Mouse (Mus musculus) yolk sac, embryonic 10.5 days (tissue): ENCODE results near the gene Atp6v0c.
A peak's percentile ranks its signal among the peaks of the same experiment; 100 is the strongest.

Source experiments
- DNase-seq: peaks from one replicate; pipeline ENCODE4 v3.0.0-alpha.2; 2017; ENCODE audit warnings: low spot score

The Atp6v0c gene

DNA sequence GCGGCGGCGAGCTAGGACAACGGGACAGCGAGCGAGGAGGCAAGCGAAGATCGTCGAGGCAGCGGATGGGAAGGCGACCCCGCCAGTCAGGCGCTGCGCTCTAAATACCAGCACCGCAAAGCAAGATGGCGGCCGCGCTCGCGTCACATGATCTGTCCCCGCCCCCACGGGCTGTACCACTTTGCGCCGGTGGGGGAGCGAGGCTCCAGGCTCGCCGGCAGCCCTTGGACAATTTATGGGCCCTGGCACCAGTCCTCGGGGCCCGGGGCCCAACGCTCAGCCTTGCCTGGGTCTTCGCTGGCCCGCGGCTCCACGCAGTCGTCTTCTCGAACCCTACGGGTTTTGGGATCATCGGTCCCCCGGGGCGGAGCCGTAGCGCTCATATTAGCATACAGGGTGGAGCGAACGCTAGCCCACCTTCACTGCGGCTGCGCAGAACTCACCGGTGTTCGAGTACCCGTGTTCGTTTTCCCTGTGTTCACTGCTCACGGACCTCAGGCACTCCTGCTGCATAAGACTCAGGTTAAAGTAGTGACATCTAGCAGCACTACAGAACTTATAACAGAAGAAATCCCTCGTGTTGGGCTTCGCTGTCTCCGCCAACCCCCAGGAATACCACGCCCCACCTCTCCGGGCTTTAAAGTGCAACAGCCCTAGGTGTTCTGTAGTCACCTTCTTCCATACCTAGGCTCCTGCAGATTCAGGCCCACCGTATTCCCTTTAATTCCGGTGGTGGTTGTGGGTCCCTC, at the start of gene Atp6v0c:
Gene Atp6v0c (minus strand): TSS at position 386 of the 749 bp plus-strand sequence.
- peak; percentile 95 for DNase-seq

DNA sequence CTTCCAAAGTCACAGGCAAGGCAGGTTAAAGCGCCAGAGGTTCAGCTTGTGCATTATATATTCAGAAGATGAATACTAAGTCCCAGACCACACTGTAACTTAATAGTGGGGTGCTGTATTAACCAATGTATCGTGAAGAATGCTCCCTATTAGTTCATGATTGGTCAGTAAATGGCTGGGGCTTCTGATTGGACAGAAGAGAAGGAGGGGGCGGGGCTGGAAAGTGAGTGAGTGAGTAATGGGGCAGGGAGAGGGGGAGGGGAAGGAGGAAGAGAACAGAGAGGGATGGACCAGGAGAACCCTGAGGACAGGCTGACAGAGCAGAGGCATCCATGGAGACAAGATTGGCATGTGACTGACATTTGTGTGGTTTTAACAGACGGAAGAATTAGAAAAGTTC, 47.3 kb upstream of the Atp6v0c start:
- no peak for DNase-seq

DNA sequence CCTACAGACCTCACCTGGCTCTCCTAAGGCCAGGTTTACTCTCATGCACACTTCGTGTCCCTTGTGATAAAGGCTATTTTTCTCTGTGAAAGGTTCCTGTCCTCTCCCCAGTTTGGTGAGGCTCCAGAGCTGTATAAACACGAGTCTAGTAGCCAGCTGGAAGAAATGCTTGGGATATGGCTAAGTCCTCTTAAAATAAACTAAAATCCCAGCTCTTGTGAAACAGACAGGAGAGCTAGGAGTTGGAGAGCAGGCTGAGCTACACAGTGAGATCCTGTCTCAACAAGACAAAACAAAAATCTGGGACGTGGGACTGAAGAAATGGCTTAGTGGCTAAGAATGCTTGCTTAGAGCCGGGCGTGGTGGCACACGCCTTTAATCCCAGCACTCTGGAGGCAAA, 43.7 kb upstream of the Atp6v0c start:
- DNase-seq: no peak

DNA sequence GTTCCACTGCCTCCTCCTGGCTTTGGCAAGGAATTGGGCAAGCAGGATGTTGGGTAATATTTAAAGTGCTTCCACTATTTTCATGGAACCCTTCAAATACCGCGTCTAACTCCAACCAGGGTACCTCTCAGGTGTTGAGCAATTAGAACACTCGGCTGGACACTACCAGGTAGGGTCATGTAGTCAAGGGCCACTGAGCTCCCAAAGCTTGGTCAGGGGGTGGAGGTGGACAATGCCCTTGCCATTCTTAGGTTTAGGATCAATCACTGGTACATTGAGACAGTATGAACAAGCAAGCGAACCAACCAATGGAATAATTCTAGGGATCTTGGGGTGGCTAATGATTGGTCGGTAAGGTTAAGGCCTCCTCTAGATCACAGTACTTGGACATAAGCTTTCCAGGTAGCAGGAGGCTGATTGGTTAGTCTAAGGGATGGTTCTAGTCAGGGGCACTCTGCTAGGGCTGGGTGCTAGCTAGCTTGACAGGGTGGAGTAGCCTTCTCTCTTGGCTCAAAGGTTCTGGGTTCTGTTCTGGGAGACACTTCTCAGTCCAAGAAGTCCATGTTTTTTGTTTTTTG, 43.0 kb upstream of the Atp6v0c start:
- no peak for DNase-seq

DNA sequence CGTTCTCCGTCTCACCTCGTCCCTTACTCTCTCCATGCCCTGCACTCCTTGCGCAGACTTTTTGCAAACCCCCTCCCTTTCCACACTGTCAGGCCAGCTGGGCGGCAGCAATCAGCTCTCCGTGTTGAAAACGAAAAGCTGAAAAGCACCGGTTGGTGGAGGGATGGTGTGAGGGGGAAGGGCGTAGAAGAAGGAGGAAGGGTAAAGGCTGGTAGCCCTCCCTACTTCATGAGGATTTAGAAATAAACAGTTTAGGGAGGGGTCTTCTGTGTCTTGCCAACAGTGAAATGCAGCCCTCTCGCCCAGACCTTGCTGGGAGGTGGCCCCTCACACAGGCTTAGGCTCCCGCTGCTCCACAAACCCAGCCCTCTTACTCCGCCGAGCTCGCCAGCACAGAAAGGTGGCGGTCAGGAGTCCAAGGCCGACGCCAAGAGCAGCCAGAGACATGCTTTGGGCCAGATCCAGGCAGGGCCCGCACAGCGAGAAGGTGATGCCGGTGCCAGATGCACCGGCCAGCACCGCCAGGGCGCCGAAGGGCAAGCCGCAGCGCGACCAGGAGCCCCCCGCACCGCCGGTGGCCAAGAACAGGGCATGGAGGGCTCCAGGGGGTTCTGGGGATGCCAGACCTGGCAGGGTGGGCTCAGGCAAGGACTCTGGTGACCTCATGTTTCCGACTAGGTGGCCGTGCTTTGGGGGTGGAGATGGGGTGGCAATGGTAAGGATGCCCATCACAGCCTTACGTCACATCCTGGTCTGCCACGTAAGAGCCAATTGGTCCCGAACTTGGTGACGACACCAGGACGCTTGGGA, 42.3 kb upstream of the Atp6v0c start:
- peak; percentile 62 for DNase-seq

DNA sequence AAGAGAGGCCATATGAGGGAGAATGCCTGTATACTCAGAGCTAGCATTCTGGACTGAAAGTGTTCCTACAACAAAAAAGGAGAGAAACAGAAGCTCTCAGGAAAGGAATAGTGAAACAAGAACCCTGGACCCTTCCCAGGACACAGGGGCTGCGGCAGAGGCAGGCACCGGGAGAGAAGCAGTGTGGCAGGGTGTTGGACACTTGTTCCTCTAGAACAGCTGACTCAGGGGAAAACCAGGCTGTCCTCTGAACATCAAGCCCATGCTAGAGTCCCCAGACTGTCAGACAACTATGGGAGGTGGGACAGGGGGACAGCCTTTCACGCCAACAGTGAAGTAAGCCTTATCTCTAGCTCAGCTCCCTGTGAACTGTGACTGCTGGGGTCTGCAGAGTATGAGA, 41.1 kb upstream of the Atp6v0c start:
- no peak for DNase-seq

DNA sequence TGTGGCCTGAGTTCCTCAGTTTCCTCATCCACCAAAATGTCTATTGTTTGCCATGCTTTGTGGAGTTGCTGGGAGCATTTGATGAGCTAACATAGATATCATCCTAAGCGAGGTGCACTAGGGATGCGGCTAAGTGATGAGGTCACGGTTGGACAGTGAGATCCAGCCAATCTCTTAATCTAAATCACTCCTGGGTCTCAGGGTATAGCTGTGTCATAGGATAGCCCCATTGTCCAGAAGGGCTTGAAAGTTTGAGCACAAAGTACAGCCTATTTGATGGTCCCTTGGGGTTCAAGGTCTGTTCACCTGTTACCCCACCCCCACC, 40.4 kb upstream of the Atp6v0c start:
- DNase-seq: no peak

DNA sequence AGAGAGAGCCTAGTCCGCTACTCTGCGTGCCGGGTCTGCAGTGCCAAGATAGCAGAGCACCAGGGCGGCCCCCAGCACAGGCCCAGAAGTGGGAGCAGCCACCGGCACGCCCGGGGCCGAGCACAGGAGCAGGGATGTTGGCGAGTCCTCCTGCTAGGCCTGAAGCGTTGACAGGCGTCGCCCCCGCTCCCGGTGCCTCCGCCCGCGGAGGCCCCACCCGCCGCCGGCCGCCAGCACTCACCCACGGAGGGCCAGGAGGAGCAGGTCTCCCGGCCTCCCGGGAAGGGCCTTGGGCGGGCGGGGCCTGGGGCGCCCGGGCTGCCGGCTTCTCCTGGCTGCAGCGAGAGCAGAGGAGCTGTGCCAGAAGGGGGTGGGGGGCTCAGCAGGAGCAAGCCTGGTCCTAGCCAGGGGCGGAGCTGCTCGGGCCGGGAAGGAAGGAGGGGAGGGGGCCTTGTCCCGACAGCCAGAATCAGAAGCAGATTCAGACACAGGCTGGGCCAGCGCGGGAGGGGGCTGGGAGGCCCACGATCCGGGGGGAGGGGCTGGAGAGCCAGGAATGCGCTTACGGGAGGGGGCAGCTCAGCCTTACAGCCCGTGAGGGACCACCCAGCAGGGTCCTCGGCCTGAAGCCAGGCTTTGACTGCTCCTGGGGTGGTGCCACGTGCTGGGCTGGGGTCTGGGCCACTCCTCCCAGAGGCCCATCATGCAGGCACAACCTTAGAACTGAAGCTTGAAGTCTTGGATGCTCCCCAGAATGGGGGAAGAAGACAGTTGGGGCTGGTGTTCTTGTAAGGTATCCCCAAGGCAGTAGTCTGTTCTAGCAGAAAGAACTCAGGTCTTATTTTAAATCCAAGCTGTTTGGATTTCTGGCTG, 39.8 kb upstream of the Atp6v0c start, which contains the start of gene Ntn3:
Gene Ntn3 (minus strand): TSS at position 489 of the 873 bp plus-strand sequence.
- DNase-seq: peak; percentile 83

DNA sequence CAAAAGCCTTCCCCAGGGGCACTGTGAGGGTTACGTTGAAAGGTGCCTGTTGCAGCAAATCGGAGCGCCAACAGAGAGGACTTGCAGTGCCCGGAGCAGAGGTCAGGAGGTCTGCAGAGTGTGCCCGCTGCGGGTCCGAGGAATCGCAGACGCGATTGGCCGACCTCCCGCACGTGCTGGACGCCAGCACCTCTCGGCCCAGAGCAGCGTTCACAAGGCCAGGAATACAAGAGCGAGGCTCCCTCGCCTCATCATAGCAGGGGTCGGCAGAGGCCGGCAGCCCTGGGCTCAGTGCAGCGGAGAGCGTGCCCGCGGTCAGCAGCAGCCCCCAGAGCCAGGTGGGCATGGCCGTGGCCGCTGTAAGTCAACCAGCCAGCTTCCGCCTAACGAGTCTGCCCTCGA, 39.1 kb upstream of the Atp6v0c start:
- peak; percentile 57 for DNase-seq

DNA sequence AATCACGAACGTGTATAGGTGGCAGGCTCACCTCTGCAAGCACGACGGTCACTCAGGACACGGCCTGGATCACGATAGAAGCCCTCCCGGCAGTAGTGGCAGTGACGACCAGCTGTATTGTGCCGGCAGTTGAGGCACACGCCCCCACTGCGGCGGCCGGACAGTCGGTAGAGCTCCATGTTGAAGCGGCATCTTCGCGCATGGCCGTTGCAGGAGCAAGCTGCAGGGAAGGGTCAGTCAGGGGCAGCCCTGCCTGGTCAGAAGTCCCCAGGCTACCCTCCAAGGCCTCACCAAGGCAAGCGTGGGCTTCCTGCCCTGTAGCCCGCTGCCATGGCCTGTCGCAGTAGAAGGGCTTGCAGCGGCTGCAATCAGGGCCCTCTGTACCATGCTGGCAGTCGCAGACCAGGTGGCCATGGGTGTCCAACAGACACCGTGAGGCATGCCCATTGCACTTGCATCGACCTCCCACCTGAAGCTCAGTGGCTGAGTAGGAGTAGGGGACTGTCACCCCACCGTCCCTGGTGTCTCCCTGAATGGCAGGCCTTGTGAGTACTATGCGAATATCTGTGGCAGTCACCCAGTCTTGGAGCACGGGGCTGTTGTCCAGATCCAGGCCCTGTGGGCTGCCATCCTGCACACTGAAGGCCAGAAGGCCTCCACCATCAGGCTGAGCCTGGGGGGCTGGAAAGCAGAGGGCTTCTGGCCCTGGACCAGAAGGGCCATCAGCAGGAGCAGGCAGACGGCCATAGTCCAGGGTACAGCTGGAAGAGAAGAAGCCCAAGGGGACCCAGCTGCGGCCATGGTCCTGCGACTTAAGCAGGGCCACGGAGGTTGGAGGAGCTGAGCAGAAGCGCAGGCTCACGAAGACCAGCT, 38.5 kb upstream of the Atp6v0c start:
- DNase-seq: no peak

DNA sequence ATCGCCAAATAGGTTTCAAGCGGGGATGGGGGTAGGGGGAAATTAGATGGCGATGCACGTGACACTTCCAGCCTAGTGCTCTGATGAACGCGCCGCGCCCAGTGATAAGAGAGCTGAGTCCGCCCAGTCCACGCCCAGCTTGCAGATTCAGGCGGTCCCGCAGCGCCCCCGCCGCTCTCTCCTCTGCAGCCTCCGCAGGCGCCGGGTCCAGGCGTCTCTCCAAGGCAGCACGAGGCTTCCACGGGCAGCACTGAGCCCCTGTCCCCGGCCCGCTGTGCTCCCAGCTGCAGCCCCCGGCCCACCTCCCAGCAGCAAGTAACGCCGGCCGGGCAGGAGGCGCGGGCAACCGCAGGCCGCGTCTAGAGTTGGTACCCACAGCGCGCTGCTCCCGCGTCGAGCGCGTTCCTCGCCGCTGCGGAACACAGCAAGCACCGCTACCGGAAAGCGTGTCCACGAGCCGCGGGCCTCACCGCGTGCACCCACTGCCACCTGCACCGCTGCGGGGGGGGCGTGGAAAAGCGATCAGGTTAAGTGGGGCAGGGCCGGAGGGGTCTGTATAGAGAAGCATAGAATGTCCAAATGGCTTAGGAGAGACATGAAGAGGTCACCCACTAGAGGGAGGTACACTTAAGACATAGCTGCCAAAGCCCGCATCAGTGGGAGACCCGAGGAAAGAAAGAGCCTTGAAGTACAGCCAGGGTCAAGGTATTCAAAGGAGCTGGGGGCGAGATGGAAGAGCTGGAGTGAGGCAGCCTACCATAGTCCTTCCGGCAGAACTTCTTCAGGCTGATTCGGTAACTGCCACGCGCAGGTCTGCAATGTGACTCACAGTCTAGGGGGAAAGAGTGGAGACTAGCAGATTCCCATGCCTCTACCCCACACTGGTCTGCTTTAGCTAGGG, 37.2 kb upstream of the Atp6v0c start:
- peak; percentile 65 for DNase-seq

DNA sequence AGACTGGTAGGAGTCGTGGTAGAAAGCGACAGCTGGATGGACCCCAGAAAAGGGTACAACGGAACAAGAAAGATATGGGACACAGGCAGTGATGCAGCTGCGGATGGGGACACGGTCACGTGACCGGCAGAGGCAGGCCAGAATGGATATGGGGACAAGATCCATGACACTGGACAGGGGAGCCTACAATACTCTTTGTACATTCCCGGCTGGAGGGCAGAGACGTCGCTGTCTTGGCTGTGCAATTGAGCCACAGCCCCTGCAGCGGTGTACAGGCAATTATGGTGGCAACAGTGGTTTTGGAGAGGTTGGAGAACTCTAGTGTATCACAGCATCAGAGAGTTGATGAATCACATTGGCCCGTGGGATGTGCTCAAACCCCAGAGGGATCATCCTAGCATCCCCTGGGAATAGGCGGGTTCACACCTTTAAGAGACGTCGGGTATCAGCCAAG, 36.4 kb upstream of the Atp6v0c start:
- DNase-seq: no peak

DNA sequence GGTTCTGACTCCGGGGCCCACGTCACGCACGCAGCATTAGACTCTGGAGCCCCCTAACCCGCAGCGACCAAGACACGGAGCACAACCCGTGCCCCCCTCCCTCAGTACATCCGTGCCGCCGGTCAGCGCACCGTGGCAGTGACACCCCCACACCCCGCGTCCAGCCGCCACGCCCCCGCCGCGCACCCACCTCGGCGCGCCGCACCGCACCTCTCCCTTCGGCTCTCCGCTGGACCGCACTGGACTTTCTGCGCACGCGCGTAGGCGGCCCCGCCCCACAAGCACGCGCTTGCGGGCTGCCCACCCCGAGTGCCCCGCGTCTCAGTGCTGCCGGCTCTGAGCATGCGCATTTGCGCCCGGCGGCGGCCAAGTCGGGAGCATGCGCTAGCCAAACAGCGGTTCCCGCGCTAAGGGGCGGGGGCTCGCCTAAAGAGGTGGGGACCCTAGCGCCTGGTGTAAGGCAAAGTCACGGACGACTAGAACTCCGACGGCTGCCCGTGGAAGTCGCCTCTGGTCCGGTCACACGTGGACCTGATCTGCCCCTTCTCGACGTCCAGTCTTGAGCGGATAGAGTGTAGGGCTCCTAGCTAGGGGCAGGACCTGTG, 35.9 kb upstream of the Atp6v0c start, which contains the start of gene Tbc1d24:
Gene Tbc1d24 (minus strand): TSS at position 279 of the 605 bp plus-strand sequence.
- DNase-seq: peak; percentile 93

DNA sequence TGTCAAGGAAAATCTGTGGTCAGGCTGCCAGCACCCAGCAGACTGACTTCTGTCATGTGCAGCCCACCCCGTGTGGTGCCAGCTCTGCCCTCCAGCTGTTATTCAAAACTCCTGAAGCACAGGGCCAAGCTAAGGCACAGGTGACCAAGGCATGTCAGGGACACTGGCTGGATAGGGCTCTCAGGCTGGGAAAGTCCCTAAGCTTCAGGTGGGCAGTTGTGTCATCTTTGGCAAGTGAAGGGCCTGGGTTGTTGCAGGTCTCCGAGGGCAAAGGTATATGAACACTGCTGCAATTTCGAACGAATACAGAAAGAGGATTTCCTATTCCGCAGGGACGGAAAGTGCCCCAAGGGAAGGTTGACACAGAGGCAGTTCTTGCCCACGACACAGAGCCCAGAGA, 35.3 kb upstream of the Atp6v0c start:
- DNase-seq: no peak

DNA sequence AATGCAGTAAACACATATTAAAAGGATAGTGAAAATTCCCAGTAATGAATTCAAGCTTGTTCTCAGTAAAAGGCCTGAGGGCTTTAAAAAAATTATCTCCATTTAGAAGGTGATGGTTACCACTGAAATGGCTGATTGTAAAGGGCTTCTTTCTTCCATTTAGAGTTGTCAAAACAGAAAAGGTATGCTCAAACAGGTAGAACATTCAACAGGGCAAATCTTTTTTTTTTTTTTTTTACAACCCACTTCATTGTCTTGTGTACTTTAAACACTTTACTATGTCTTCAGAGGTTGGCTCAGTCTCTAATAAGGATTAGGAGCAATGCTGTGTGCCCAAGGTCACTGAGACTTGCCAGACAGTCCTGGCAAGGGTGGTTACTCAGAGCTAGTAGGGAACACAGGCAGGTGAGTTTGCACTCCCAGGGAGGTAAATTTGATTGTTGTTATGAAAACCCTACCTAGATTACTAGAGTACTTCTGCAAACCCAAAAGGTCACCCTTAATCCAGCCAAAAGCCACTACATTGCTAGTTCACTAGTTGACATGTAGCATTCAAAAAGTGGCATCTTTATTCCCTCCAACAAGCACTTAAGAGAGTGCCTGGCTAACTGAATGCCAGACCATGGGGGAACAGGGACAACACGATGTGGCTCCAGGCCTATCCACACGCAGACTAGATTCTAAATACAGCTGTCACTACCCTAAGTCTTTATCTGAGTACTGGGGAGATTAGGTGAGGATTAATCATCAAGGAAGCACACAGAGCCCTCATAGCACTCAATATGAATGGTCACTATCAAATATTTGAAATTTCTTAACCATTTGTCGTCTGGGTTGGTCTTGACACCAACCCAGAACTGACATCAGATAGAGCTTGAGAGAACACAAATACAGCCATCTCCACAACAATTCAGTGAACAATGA, 34.4 kb upstream of the Atp6v0c start:
- peak; percentile 1 for DNase-seq

DNA sequence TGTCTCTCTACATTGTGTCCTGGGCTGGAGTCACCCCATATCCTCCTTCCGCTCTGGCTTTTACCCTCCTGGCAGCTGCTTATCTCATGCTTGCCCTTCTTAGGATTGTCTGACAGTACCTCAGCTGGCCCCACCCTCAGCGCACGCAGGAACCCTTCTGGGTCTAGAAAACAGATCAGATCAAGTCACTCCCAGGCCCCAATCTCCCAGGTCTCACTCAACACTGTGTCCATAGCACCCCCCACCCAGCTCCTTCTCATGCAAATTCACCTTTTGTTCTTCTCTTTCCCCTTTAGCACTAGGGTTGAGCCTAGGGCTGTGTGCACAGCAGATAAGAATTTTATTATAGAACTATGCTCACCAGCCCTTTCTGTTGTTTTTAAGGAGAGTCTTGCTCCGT, 33.6 kb upstream of the Atp6v0c start:
- DNase-seq: peak; percentile 42

DNA sequence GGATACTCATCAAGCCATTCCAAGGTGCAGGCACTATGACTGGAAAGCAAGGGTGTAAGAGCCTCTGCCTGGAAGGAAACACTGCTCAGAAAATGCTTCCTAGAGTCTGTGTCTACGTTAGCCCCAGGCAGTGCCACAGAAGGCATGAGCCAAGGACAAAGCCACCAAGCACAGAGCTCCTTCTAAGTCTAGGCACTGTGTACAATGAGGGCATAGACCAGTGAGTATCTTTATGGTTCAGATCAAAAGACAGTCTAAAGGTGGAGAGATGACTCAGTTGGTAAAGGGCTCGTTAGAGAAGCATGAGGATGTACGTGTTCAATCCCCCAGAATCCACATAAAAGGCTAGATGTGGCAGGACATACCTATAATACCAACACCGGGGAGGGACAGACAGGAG, 31.6 kb upstream of the Atp6v0c start:
- no peak for DNase-seq

DNA sequence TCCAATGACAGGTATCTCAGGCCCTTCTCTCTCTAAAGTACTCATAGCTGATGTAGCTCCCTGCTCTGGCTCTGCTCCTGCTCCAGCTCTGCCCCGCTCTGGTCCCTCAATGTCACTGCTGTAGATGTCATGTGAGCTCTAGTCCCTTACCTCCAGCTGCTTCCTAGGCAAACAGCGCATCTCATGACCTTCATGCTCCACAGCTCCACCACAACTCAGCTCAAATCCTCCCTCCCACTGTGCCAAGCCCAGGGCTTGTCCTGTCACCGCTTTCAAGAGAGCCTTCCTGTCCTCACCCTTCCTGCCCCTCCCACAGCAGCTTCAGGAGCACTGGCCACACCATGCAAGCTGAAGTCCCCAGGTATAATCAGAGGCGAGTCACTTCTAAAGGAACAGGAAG, 30.2 kb upstream of the Atp6v0c start:
- DNase-seq: no peak
